Mouse (Mus musculus) midbrain, embryonic 11.5 days (tissue): ENCODE measurements at regions not wholly inside any gene's neighbourhood (a gene's known extent, or its start where the extent isn't known, plus 50 kb on each side); places are given as distances from the start of the nearest gene placed in this dataset.

Source experiments
- ATAC-seq: fragments of 200-750 bp; cut with Nextera tagmentation; 2 replicates; pipeline ENCODE4 v1.8.0; 2017; ENCODE audit warnings: moderate TSS enrichment, moderate library complexity; ENCODE audit not compliant: low FRiP score
- DNase-seq: peaks from one replicate; pipeline ENCODE4 v3.0.0; 2015; ENCODE audit warnings: low spot score; ENCODE audit errors: missing footprints
- H3K27ac ChIP-seq: fragments of 300-500 bp; sonication (generic); 2 replicates; pipeline ENCODE4 v1.5.1; 2014; ENCODE audit warnings: low read depth, low read length
- H3K27me3 ChIP-seq: fragments of 300-500 bp; sonication (generic); 2 replicates; pipeline ENCODE4 v1.6.1; 2014; ENCODE audit warnings: mild to moderate bottlenecking, low read length, moderate library complexity, mixed read lengths; ENCODE audit not compliant: control insufficient read depth, insufficient read depth
- H3K36me3 ChIP-seq: fragments of 300-500 bp; sonication (generic); 2 replicates; pipeline ENCODE4 v1.6.1; 2014; ENCODE audit warnings: mild to moderate bottlenecking, low read length, moderate library complexity, mixed read lengths; ENCODE audit not compliant: control insufficient read depth, insufficient read depth
- H3K4me1 ChIP-seq: fragments of 300-500 bp; sonication (generic); 2 replicates; pipeline ENCODE4 v1.6.1; 2014; ENCODE audit warnings: low read length; ENCODE audit not compliant: control insufficient read depth, insufficient read depth
- H3K4me2 ChIP-seq: fragments of 300-500 bp; sonication (generic); 2 replicates; pipeline ENCODE4 v1.6.1; 2014; ENCODE audit warnings: mild to moderate bottlenecking, moderate library complexity
- H3K4me3 ChIP-seq: fragments of 300-500 bp; sonication (generic); 2 replicates; pipeline ENCODE4 v1.5.1; 2014; ENCODE audit warnings: low read depth, low read length
- H3K9ac ChIP-seq: fragments of 300-500 bp; sonication (generic); 2 replicates; pipeline ENCODE4 v1.6.1; 2014; ENCODE audit warnings: low read length
- H3K9me3 ChIP-seq: fragments of 300-500 bp; sonication (generic); 2 replicates; pipeline ENCODE4 v1.6.1; 2016; ENCODE audit warnings: low read length; ENCODE audit not compliant: control insufficient read depth
- WGBS: fragments of 180-500 bp; shearing (Covaris S2); extraction: QIAGEN DNeasy Blood & Tissue Kit; methylation state at CpG from one replicate; pipeline ENCODE4 v1.1.7; 2014; 5-methylcytosine and 5-hydroxymethylcytosine counted together

DNA sequence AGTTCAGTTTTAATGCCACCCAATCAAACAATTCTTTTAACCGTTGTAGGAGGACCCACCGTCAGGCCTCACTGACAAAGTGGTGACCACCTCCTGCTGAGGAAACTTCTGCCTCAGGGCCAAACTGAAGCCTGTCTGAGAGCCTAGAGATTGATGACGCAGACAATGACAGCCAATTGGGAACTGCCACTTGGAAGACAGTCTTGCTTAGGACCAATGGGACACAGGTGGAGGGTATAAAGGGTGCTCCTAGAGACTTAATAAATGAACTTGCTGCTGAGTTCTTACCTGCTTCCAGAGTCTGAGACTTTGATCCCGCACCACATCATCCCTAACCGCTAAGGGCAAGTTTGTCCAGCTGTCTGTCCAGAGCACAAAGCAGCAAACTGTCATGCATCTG is 80.0 kb downstream of the Tbx4 start:
- H3K4me2 ChIP-seq = no peak overlapping the region
- H3K36me3 ChIP-seq = no peaks in the 10 kb centered on the region
- H3K4me3 ChIP-seq = no peak overlapping the region
- WGBS = 86% methylated on average over 5 of the region's 5 CpGs
- no peak for DNase-seq
- H3K9me3 ChIP-seq = no peaks in the 10 kb centered on the region
- no peak overlapping the region for H3K9ac ChIP-seq
- H3K4me1 ChIP-seq = no peaks in the 10 kb centered on the region
- H3K27me3 ChIP-seq = no peaks in the 10 kb centered on the region
- ATAC-seq = no peak
- H3K27ac ChIP-seq = no peak overlapping the region

DNA sequence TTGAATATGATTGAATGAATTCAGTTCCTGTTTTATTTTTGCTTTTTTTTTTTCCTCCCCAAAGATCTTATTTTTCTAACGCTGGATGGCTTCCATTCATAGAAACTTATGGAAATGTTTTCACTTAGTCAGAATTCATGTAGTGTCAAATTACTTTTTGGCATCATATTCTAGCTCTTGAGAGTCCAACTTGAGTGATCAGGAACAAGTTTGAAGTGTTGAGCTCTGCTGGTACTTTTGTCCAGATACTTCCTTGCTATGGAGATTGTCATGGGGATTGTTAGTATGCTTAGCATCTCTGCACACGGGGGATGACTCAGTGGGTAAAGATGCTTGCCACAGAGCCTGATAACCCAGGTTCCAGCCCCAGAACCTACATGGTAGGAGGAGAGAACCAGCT is 84.1 kb downstream of the Tbx4 start:
- no peaks in the 10 kb centered on the region for H3K9me3 ChIP-seq
- no peaks in the 10 kb centered on the region for H3K36me3 ChIP-seq
- WGBS = 80% methylated on average over 2 of the region's 2 CpGs
- H3K9ac ChIP-seq = no peak overlapping the region
- no peak overlapping the region for H3K4me3 ChIP-seq
- no peaks in the 10 kb centered on the region for H3K27me3 ChIP-seq
- H3K27ac ChIP-seq = no peak overlapping the region
- DNase-seq (no peak), ATAC-seq (no peak)
- no peaks in the 10 kb centered on the region for H3K4me1 ChIP-seq
- no peak overlapping the region for H3K4me2 ChIP-seq

DNA sequence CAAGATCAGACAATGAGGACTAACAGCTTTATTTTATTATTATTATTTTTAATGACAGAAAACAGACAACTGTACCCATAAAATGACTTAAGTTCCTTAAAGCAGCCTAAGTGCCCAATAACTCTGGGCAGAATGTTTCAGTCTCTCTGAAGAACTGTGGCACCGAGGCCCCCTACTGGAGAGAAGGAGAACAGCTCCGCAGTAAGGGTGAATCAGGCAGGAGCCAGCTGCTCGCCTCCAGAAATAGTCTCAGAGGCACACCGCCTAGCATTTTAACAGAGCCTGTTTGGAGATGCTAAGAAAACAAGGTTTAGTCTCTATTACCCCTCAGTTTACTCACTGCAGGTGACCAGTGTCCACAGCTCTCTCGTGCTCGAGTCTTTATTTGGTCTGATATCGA is 86.2 kb downstream of the Tbx4 start:
- 28% methylated on average over 7 of the region's 7 CpGs for WGBS

DNA sequence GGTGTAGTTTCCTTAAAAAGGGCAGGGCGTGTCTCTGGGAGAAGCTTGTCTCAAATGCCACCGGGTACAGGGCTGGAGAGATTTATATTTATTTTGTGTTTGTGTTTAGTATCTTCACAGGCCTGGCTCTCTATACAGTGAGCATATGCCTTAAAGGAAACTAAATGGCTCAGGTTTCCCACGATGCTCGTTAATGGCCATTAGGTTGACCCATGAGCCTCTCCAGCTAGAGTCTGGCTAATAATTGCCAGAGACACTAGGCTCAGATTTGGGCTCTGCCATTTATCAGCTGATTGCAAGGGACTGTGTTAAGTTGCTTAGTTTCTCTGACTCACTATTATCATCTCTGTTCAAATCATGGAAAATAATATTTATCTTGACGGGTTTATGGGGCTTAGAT is 87.5 kb downstream of the Tbx4 start:
- Histone ChIP-seq H3K9ac (no peak overlapping the region), H3K27ac (no peak overlapping the region), H3K36me3 (no peaks in the 10 kb centered on the region), H3K9me3 (no peaks in the 10 kb centered on the region), H3K4me2 (no peak overlapping the region), H3K4me1 (no peaks in the 10 kb centered on the region), H3K4me3 (no peak overlapping the region), H3K27me3 (no peaks in the 10 kb centered on the region)
- DNase-seq (no peak), ATAC-seq (no peak)
- 83% methylated on average over 5 of the region's 5 CpGs for WGBS

More for the DNA sequence above, 86.2 kb downstream of the Tbx4 start:
- Histone ChIP-seq H3K36me3 (no peaks in the 10 kb centered on the region), H3K27ac (no peak overlapping the region), H3K4me2 (no peak overlapping the region), H3K4me3 (no peak overlapping the region), H3K27me3 (no peaks in the 10 kb centered on the region), H3K9ac (no peak overlapping the region), H3K9me3 (no peaks in the 10 kb centered on the region), H3K4me1 (no peaks in the 10 kb centered on the region)
- DNase-seq = peak; percentile 90
- ATAC-seq = no peak

DNA sequence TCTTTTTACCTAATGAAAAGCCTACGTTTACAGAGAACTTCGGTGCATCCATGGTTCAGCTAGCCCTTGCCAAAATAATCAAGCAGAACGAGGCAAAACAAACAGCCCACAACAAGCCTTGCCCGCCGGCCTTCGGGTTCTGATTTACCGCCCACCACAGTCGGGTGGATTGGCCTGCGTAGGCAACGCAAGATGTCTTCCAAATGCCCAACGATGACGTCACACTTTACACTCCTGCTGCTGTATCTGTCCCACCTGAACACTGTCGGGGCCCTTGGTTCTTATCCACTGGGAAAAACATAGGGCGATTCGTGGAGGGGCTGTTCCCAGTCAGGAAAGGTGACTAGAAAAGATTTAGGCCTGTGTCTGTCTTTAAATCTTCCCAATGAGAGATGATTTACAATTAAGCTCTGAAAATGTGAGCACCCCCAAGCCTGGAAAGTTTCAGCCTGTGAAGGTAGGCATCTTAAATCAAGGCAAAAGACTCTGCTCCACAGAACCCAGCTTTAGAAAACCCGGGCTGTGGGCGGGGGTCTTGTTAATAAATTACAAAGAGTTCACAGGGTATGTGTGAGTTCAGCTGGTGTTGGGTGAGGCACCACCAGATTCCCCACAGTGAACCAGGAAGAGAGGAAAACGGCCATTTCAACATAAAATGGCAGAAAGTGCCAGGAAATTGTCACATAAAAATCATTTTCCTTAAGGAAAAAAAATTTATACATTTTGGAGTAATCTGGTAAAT is 90.6 kb downstream of the Tbx4 start:
- no peak for DNase-seq

GRCm38 (mm10) chr11:85980388-85980787 is 94.2 kb downstream of the Tbx4 start:
- Histone ChIP-seq H3K36me3 (no peaks in the 10 kb centered on the region), H3K27me3 (no peaks in the 10 kb centered on the region), H3K4me3 (no peak overlapping the region), H3K9ac (no peak overlapping the region), H3K27ac (no peak overlapping the region), H3K9me3 (no peaks in the 10 kb centered on the region), H3K4me2 (no peak overlapping the region), H3K4me1 (no peaks in the 10 kb centered on the region)
- ATAC-seq = no peak
- DNase-seq = no peak
- WGBS = 86% methylated on average over 11 of the region's 11 CpGs

More for the DNA sequence above, 90.6 kb downstream of the Tbx4 start:
- no peak overlapping the region for H3K9ac ChIP-seq
- ATAC-seq = no peak
- no peak overlapping the region for H3K4me3 ChIP-seq
- WGBS = 85% methylated on average over 18 of the region's 18 CpGs
- no peaks in the 10 kb centered on the region for H3K36me3 ChIP-seq
- H3K27me3 ChIP-seq = no peaks in the 10 kb centered on the region
- H3K27ac ChIP-seq = no peak overlapping the region
- no peaks in the 10 kb centered on the region for H3K4me1 ChIP-seq
- no peak overlapping the region for H3K4me2 ChIP-seq
- no peaks in the 10 kb centered on the region for H3K9me3 ChIP-seq

DNA sequence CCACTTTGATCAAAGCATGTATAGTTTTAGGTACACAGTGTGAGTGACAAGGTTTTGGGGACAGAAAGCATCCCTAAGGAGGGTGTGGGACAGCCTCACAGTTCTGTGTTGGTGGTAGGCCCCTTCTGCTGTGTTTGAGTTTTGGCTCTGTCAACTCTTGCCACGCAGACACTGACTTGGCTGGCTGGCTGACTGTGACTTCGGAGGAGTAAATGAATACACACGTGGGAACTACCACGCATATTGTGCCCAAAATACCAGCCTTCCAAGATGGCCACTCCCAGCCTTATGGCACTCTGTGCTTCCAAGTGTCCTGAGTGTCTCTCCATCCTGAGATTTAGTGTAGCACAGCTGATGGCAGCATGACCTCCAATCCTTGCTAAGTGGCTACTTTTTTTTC is 95.3 kb downstream of the Tbx4 start:
- no peak overlapping the region for H3K4me2 ChIP-seq
- H3K4me1 ChIP-seq = no peaks in the 10 kb centered on the region
- no peak for ATAC-seq
- no peaks in the 10 kb centered on the region for H3K27me3 ChIP-seq
- no peak overlapping the region for H3K27ac ChIP-seq
- H3K9me3 ChIP-seq = no peaks in the 10 kb centered on the region
- 86% methylated on average over 4 of the region's 4 CpGs for WGBS
- DNase-seq = no peak
- no peaks in the 10 kb centered on the region for H3K36me3 ChIP-seq
- H3K9ac ChIP-seq = no peak overlapping the region
- H3K4me3 ChIP-seq = no peak overlapping the region

DNA sequence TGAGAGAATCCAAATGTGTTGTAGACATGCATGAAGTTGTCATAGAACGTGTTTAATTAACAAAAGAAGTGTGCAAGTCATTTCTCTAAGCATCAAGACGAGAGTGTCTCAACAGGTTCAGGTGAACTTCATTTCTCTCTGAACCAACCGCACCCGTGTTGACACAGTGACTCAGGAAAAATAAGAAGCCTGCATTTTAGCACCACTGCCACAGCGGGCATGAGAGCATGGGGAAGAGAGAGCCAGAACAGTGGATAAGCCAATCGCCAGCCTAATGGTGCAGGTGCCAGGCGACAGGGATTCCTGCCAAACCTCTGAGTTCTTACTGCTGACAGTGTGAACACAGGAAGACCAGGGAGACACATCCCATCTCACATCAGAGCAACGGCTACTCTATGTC is 100.1 kb downstream of the Tbx4 start:
- Histone ChIP-seq H3K4me2 (no peak overlapping the region), H3K9ac (no peak overlapping the region), H3K4me1 (peaks cover 10% of the 10 kb centered on the region; the same call in 1 of the 2 replicates), H3K36me3 (no peaks in the 10 kb centered on the region), H3K4me3 (no peak overlapping the region), H3K9me3 (no peaks in the 10 kb centered on the region), H3K27me3 (no peaks in the 10 kb centered on the region), H3K27ac (no peak overlapping the region)
- ATAC-seq = no peak
- 86% methylated on average over 8 of the region's 8 CpGs for WGBS
- DNase-seq = no peak

DNA sequence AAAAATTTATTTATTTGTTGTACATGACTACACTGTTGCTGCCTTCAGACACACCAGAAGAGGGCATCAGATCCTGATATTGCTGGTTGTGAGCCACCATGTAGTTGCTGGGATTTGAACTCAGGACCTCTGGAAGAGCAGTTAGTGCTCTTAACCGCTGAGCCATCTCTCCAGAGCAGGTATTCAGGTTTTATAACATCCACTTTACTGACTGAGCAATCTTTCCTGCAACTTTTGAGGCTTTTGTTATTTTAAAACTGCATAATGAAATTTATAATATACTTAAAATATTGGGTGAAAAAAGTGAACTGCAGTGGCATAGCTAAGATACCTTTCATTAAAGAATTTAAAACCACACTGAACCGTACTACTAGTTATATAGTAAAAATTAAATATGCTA is 101.0 kb downstream of the Tbx4 start:
- peaks cover 10% of the 10 kb centered on the region; the same call in 1 of the 2 replicates for H3K4me1 ChIP-seq
- no peak overlapping the region for H3K4me3 ChIP-seq
- H3K9ac ChIP-seq = no peak overlapping the region
- no peak for DNase-seq
- no peak overlapping the region for H3K4me2 ChIP-seq
- H3K27ac ChIP-seq = no peak overlapping the region
- H3K27me3 ChIP-seq = no peaks in the 10 kb centered on the region
- WGBS = 93% methylated on average over 2 of the region's 2 CpGs
- no peaks in the 10 kb centered on the region for H3K36me3 ChIP-seq
- no peaks in the 10 kb centered on the region for H3K9me3 ChIP-seq
- no peak for ATAC-seq
